Mouse (Mus musculus) right cerebral cortex, postnatal 25 days (tissue): ENCODE data around the gene Gm10153.
"Not testable (repeated sequence)": the region's sequence is repeated elsewhere in the genome, so short reads cannot be mapped to it uniquely, and the experiment has no call there.

ENCODE experiments used
- DNase-seq: peaks from one replicate; pipeline ENCODE4 v3.0.0; 2022

Gm10153 gene

DNA sequence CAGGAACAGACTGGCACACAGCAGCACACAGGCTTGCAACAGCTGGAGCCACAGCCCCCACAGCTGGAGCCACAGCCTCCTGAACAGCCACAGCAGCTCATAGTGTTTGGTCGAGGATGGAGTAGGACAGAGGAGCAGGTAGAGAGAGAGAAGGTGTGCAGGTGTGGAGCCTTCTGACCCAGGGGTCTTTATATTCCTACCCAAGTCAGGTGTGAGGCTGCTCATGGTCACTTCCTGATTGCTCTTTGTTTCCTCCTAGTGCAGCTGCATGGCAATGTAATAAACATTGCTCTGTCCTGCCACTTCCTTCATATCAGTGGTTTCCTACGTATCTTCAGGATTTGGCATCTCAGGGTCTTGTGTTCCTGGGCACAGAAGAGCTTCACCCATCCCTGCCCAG, at the start of gene Gm10153:
Gene Gm10153 (minus strand): TSS at position 101 of the 400 bp plus-strand sequence.
- DNase-seq = no peak

DNA sequence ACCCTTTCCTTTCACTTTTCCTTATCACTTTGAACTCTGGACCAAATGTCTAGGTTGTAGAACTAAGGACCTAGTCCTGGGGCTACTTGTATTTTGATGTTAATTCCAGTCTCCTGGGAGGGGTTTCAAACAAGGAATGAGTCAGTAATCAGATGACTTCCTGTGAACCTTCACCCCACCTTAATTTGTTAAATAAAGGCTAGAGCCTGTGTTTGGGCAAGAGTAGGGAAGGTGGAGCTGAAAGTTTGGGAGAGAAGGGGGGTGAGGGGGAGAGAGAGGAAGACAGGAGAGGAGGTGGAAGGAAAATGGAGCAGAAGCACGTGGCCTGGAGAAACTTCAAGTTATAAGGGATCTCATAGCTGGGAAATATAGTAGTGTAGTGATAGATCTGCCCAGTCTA, 41.4 kb upstream of the Gm10153 start:
- no peak for DNase-seq

DNA sequence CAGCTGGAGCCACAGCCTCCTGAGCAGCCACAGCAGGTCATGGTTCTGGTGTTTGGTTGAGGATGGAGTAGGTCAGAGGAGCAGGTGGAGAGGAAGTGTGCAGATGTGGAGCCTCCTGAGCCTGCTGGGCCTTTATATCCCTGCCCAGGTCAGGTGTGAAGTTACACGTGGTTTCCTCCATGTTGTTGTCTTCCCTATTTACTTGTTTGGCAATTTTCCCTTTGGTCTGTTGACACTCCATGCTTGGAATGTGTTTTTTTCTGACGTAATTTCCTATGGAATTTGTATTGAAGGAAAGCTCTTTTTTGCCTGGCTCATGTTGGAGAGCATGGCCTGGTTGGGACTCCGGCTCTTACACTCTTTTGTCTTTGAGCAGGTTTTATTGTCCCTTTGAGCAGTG, 39.7 kb upstream of the Gm10153 start, which contains the start of gene Krtap5-5:
Gene Krtap5-5 (minus strand): TSS at position 101 of the 400 bp plus-strand sequence.
- not testable (repeated sequence) for DNase-seq

DNA sequence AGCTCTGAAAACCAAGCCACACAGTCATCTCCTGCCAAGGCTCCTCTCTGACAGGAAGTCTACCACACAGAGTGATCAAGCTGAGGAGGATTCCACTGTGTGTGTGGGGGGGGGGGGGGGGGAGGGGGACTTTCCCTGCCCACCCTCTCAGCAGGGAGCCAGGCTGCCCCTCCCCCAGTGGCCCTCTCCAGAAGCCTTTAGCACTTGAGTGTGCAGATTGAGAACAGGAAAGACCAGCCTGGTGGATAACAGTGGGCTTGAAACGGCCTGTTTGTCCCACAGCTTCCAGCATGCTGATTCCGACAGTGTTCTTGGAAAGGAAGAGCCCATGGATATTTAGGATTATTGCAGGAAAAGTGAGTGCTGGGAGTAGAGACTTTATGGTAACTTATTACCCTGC, 34.3 kb upstream of the Gm10153 start:
- no peak for DNase-seq

DNA sequence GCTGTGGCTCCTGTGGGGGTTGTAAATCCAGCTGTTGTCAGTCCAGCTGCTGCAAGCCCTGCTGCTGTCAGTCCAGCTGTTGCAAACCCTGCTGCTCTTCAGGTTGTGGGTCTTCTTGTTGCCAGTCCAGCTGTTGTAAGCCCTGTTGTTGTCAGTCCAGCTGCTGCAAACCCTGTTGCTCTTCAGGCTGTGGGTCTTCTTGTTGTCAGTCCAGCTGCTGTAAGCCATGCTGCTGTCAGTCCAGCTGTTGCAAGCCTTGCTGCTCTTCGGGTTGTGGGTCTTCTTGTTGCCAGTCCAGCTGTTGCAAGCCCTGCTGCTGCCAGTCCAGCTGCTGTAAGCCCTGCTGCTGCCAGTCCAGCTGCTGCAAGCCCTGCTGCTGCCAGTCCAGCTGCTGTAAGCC, 21.9 kb upstream of the Gm10153 start:
- DNase-seq = not testable (repeated sequence)

GRCm38 (mm10) chr7:142211559-142211958, 21.4 kb upstream of the Gm10153 start, which contains the start of gene Gm7579:
Gm7579 (plus strand) TSS chr7:142211859.
- DNase-seq = no peak

DNA sequence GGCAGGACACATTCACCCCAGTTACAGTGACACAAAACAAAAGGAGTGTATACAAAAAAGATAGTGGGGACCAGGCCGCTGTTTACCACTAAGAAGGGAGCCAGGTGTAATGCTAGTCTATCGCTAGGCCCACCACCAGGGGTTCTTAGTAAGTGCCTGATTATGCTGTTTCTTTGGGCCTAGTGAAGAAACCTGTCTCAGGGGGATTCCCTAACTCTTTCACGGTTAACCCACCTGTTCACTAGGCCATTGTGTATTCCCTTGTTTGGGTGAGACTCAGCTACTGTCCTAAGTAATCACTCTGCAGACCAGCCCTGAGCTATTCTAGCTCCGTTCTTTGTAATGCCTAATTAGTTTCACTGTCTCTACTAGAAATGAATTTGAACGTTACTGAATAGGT, 16.7 kb upstream of the Gm10153 start:
- not testable (repeated sequence) for DNase-seq

DNA sequence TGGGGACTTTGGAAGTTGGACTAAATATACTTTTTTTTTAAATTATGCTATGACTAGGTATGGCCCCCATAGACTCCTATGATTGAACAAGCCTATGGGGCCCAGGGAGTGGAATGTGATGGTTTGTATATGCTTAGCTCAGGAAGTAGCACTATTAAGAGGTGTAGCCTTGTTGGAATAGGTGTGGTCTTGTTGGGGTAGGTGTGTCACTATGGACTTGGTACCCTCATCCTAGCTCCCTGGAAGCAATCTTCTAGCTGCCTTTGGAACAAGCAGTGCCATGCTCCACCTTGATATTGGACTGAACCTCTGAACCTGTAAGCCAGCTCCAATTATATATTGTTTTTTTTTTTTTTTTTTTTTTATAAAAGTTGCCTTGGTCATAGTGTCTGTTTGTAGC, 15.3 kb upstream of the Gm10153 start:
- DNase-seq = no peak

DNA sequence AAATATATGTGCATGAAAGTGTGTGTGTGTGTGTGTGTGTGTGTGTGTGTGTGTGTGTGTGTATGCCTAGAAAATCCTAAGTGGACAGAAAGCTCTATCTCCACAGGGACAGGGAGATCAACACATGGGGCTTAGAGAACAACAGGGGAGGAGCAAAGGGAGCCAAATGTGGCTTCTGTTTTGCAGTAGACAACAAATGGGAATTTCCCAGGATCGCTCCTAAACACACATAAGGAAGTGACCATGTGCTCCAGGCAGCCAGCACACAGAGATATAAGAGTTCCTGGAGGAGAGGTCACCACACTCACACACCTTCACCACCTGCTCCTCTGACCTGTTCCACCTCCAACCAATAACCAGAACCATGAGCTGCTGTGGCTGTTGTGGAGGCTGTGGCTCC, 10.9 kb upstream of the Gm10153 start, which contains the start of gene Krtap5-3:
Gene Krtap5-3 (plus strand): TSS at position 301 of the 400 bp plus-strand sequence.
- DNase-seq = no peak

DNA sequence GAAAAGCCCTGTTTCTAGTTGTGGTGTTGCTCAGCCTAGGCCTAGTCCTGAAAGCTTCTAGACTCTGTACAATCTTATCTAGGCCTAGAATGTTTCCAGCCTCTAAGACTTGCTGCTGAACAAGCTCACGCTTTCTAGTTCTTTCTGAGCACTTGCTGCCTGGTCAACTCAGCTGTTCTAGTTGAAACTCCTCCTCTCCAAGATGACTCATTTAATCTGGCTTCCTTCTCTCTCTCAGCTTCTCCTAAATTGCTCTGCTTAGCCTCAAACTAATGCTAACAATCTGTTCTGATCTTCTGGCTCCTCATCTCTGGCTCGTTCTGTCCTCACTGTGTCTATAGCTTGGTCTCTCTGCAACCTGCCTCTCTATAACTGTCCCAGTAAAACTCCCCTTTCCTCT, 8.6 kb upstream of the Gm10153 start:
- no peak for DNase-seq

- no peak for DNase-seq
Observed at GRCm38 (mm10) chr7:142188156-142188555, 2.0 kb downstream of the Gm10153 start.

- no peak for DNase-seq
Observed at GRCm38 (mm10) chr7:142181021-142181420, 9.2 kb downstream of the Gm10153 start.

- no peak for DNase-seq
Observed at GRCm38 (mm10) chr7:142178685-142179084, 11.5 kb downstream of the Gm10153 start.

DNA sequence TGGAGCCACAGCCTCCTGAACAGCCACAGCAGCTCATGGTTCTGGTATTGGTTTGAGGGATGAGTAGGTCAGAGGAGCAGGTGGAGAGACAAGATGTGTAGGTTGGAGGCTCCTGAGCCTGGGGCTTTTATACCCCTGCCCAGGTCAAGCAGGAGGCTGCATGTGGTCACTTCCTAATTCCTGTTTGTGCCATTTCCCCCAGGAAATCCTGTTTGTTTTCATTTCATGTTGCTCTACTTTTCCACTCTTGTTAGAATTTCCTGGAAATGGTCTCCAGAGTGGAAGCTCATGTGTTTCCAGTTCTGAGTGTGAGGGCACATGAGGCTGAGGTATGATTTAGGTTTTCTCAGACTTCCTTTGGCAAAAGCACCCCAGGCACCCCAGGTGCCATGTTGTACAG, 14.3 kb downstream of the Gm10153 start, which contains the start of gene Krtap5-2:
Gene Krtap5-2 (minus strand): TSS at position 101 of the 400 bp plus-strand sequence.
- not testable (repeated sequence) for DNase-seq

DNA sequence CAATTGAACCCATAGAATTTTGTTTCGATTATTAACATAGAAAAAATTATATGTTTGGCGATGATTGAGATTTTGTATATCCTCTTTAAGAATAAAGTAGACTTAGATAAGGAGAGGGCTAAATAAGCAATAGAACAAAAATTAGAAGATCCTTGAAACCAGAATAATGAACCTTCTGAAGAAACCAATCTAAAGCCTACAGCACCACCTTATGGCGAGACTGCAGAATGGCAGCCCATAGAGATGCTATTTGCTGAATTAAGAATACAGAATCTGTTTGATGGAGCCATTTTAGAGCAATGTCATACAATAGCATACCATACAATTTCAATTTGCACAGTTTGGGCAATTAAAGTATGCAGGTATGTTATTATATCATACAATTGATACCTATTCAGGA, 20.4 kb downstream of the Gm10153 start:
- no peak for DNase-seq

- DNase-seq = not testable (repeated sequence)
Observed at GRCm38 (mm10) chr7:142165639-142166038, 24.6 kb downstream of the Gm10153 start, which contains the start of gene Gm4553. Gm4553 (minus strand) TSS chr7:142165739.

DNA sequence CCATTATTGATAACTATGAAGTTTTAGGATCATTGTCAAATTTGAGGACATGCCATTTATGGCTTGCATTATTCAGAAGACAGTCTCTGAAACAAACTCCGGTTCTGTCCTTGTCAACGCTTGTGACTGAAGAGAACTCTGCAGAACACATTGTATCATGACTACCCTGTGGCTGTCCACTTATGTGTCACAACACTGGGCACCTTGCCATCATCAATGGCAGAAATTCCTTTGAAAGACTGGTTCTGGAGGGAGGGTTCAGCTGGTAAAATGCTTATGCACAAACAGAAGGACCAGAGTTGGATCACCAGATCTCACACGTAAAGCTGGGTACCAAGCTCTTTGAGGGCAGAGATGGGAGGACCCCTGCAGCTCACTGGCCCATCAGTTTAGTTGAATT, 30.8 kb downstream of the Gm10153 start:
- DNase-seq = no peak

GRCm38 (mm10) chr7:142157013-142157412, 33.2 kb downstream of the Gm10153 start, which contains the start of gene Gm29735:
Gm29735 (minus strand) TSS chr7:142157113.
- DNase-seq = not testable (repeated sequence)

DNA sequence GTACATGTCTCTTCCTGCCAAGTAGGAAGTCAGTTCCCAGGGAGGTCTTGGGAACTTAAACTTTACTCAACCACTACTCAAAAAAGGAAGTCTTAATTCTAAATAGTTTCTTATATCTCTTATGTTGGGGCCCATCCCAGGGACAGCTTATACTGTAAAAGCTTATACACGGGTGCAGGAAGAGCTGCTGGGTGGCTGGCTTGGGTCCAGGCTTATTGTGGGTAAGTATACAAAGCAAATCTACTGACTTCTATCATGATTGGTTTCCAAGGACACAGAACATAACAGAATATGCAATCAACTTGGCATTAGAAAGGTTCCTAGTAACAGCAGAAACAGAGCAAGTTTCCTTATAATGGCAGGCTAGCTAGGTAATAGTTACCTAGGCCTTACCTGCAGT, 34.9 kb downstream of the Gm10153 start:
- no peak for DNase-seq

DNA sequence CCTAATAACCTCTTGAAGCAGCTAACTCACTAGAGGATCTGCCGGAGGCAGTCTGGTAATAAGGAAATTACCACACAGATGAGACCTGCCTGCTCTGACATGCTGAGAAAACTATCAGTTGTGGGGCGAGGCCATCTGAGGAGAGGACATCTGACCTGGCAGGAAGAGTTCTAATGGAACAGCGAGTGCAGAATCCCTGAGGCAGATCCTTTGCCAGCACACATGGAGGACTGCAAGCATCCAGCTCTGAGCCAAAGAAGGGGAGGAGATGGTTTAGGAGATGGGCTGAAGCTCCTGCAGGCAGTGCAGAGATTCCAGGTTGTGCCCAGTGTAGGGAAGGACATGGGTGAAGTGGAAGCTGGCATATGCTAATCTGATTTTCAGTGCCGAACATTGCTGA, 38.0 kb downstream of the Gm10153 start:
- DNase-seq = no peak

GRCm38 (mm10) chr7:142148633-142149032, 41.6 kb downstream of the Gm10153 start:
- no peak for DNase-seq

DNA sequence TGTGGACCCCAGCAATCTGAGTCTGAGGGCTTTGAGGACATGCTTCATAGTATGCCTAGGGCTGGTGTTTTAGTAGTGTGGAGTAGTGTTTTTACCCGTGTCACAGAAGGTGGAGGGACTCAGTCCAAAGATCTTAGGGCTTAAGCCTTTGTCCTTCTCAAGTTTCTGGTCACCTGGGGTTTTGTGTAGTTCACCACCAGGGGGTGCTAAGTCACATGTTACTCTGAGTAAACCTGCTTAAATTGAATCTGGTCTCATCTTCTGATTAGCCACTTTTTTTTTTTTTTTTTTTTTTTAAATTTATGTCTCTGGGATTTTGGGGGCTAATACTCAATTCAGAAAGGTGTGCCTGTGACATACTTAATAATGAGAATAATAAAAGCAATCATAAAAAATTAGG, 44.2 kb downstream of the Gm10153 start:
- DNase-seq = peak; percentile 15

GRCm38 (mm10) chr7:142145413-142145940, 44.7 kb downstream of the Gm10153 start:
- DNase-seq = peak; percentile 11

GRCm38 (mm10) chr7:142144507-142144906, 45.7 kb downstream of the Gm10153 start, which contains the start of gene Gm45337:
Gm45337 (minus strand) TSS chr7:142144607.
- no peak for DNase-seq

- not testable (repeated sequence) for DNase-seq
Observed at GRCm38 (mm10) chr7:142143506-142144010, 46.6 kb downstream of the Gm10153 start.
